Mouse (Mus musculus) midbrain, embryonic 11.5 days (tissue): ENCODE results near the gene Ccdc28a. TPM values are rescaled to one million over a fixed set of nuclear protein-coding genes. Genes with fewer than 3 reads are reported as not detected.
A peak's percentile ranks its signal among the peaks of the same experiment; 100 is the strongest.

ENCODE experiments used
- ATAC-seq: fragments of 200-750 bp; cut with Nextera tagmentation; 2 replicates; pipeline ENCODE4 v1.8.0; 2017; ENCODE audit warnings: moderate TSS enrichment, moderate library complexity; ENCODE audit not compliant: low FRiP score
- DNase-seq: peaks from one replicate; pipeline ENCODE4 v3.0.0; 2015; ENCODE audit warnings: low spot score; ENCODE audit errors: missing footprints
- H3K27ac ChIP-seq: fragments of 300-500 bp; sonication (generic); 2 replicates; pipeline ENCODE4 v1.5.1; 2014; ENCODE audit warnings: low read depth, low read length
- H3K27me3 ChIP-seq: fragments of 300-500 bp; sonication (generic); 2 replicates; pipeline ENCODE4 v1.6.1; 2014; ENCODE audit warnings: mild to moderate bottlenecking, low read length, moderate library complexity, mixed read lengths; ENCODE audit not compliant: control insufficient read depth, insufficient read depth
- H3K36me3 ChIP-seq: fragments of 300-500 bp; sonication (generic); 2 replicates; pipeline ENCODE4 v1.6.1; 2014; ENCODE audit warnings: mild to moderate bottlenecking, low read length, moderate library complexity, mixed read lengths; ENCODE audit not compliant: control insufficient read depth, insufficient read depth
- H3K4me1 ChIP-seq: fragments of 300-500 bp; sonication (generic); 2 replicates; pipeline ENCODE4 v1.6.1; 2014; ENCODE audit warnings: low read length; ENCODE audit not compliant: control insufficient read depth, insufficient read depth
- H3K4me2 ChIP-seq: fragments of 300-500 bp; sonication (generic); 2 replicates; pipeline ENCODE4 v1.6.1; 2014; ENCODE audit warnings: mild to moderate bottlenecking, moderate library complexity
- H3K4me3 ChIP-seq: fragments of 300-500 bp; sonication (generic); 2 replicates; pipeline ENCODE4 v1.5.1; 2014; ENCODE audit warnings: low read depth, low read length
- H3K9ac ChIP-seq: fragments of 300-500 bp; sonication (generic); 2 replicates; pipeline ENCODE4 v1.6.1; 2014; ENCODE audit warnings: low read length
- H3K9me3 ChIP-seq: fragments of 300-500 bp; sonication (generic); 2 replicates; pipeline ENCODE4 v1.6.1; 2016; ENCODE audit warnings: low read length; ENCODE audit not compliant: control insufficient read depth
- WGBS: fragments of 180-500 bp; shearing (Covaris S2); extraction: QIAGEN DNeasy Blood & Tissue Kit; methylation state at CpG from one replicate; pipeline ENCODE4 v1.1.7; 2014; 5-methylcytosine and 5-hydroxymethylcytosine counted together
- polyA plus RNA-seq: library from polyadenylated mRNA; unstranded; fragments of >200 nt; fragmentation: Nextera tagmentation; extraction: Ambion mirVana; gene quantifications from 2 replicates; pipeline ENCODE4 v1.2.1, GENCODE M21; 2014

Gene Ccdc28a
- 6.4 and 7.0 TPM in 2 replicates for polyA plus RNA-seq

GRCm38 (mm10) chr10:18234560-18235401, at the start of gene Ccdc28a:
Ccdc28a (minus strand) TSS chr10:18234998.
- no peaks in the 10 kb centered on the region for H3K9me3 ChIP-seq
- no peaks in the 10 kb centered on the region for H3K36me3 ChIP-seq
- peak; percentile 99 for ATAC-seq
- H3K4me2 ChIP-seq: peak within 1 kb of the TSS; percentile 56
- H3K9ac ChIP-seq: peak within 1 kb of the TSS; percentile 70
- 2% methylated on average over 41 of the region's 41 CpGs for WGBS
- peak within 1 kb of the TSS; percentile 77 for H3K4me3 ChIP-seq
- DNase-seq: peak; percentile 99
- H3K27me3 ChIP-seq: no peaks in the 10 kb centered on the region
- H3K4me1 ChIP-seq: peaks cover 6% of the 10 kb centered on the region; the same call in 1 of the 2 replicates
- H3K27ac ChIP-seq: peak within 1 kb of the TSS; percentile 41; the same call in 1 of the 2 replicates

- 84% methylated on average over 5 of the region's 5 CpGs for WGBS
Observed at GRCm38 (mm10) chr10:18283991-18284390, 49.2 kb upstream of the Ccdc28a start.

GRCm38 (mm10) chr10:18276090-18276734, 41.4 kb upstream of the Ccdc28a start:
- no peaks in the 10 kb centered on the region for H3K9me3 ChIP-seq
- 85% methylated on average over 4 of the region's 4 CpGs for WGBS
- H3K27ac ChIP-seq: no peak overlapping the region
- ATAC-seq (no peak), DNase-seq (no peak)
- no peak overlapping the region for H3K4me2 ChIP-seq
- no peaks in the 10 kb centered on the region for H3K4me1 ChIP-seq
- H3K27me3 ChIP-seq: no peaks in the 10 kb centered on the region
- H3K9ac ChIP-seq: no peak overlapping the region
- H3K4me3 ChIP-seq: no peak overlapping the region
- H3K36me3 ChIP-seq: no peaks in the 10 kb centered on the region

More at GRCm38 (mm10) chr10:18283991-18284390, 49.2 kb upstream of the Ccdc28a start:
- no peak for ATAC-seq
- no peak overlapping the region for H3K27ac ChIP-seq
- no peak overlapping the region for H3K4me3 ChIP-seq
- no peak overlapping the region for H3K4me2 ChIP-seq
- H3K9me3 ChIP-seq: no peaks in the 10 kb centered on the region
- H3K36me3 ChIP-seq: no peaks in the 10 kb centered on the region
- H3K9ac ChIP-seq: no peak overlapping the region
- no peak for DNase-seq
- H3K27me3 ChIP-seq: no peaks in the 10 kb centered on the region
- no peaks in the 10 kb centered on the region for H3K4me1 ChIP-seq

GRCm38 (mm10) chr10:18251345-18251744, 16.5 kb upstream of the Ccdc28a start:
- H3K4me2 ChIP-seq: no peak overlapping the region
- DNase-seq: no peak
- no peak for ATAC-seq
- no peak overlapping the region for H3K9ac ChIP-seq
- H3K4me1 ChIP-seq: no peaks in the 10 kb centered on the region
- WGBS: 70% methylated on average over 4 of the region's 4 CpGs
- no peaks in the 10 kb centered on the region for H3K27me3 ChIP-seq
- H3K27ac ChIP-seq: no peak overlapping the region
- H3K9me3 ChIP-seq: no peaks in the 10 kb centered on the region
- H3K4me3 ChIP-seq: no peak overlapping the region
- H3K36me3 ChIP-seq: no peaks in the 10 kb centered on the region

GRCm38 (mm10) chr10:18243614-18244013, 8.8 kb upstream of the Ccdc28a start:
- ATAC-seq (no peak), DNase-seq (no peak)

GRCm38 (mm10) chr10:18237191-18237590, 2.4 kb upstream of the Ccdc28a start:
- ATAC-seq: no peak
- H3K27ac ChIP-seq: no peak overlapping the region
- no peak overlapping the region for H3K9ac ChIP-seq
- WGBS: 90% methylated on average over 7 of the region's 7 CpGs
- H3K4me1 ChIP-seq: peaks cover 6% of the 10 kb centered on the region; the same call in 1 of the 2 replicates
- no peak overlapping the region for H3K4me2 ChIP-seq
- H3K36me3 ChIP-seq: no peaks in the 10 kb centered on the region
- DNase-seq: no peak
- no peaks in the 10 kb centered on the region for H3K9me3 ChIP-seq
- no peaks in the 10 kb centered on the region for H3K27me3 ChIP-seq
- H3K4me3 ChIP-seq: no peak overlapping the region

More at GRCm38 (mm10) chr10:18243614-18244013, 8.8 kb upstream of the Ccdc28a start:
- H3K9me3 ChIP-seq: no peaks in the 10 kb centered on the region
- 64% methylated on average over 2 of the region's 2 CpGs for WGBS
- no peak overlapping the region for H3K4me3 ChIP-seq
- H3K36me3 ChIP-seq: no peaks in the 10 kb centered on the region
- H3K4me1 ChIP-seq: no peaks in the 10 kb centered on the region
- H3K9ac ChIP-seq: no peak overlapping the region
- H3K4me2 ChIP-seq: no peak overlapping the region
- H3K27ac ChIP-seq: no peak overlapping the region
- no peaks in the 10 kb centered on the region for H3K27me3 ChIP-seq

GRCm38 (mm10) chr10:18236328-18236927, 1.6 kb upstream of the Ccdc28a start:
- Histone ChIP-seq H3K9ac (no peak overlapping the region), H3K4me3 (no peak overlapping the region), H3K27me3 (no peaks in the 10 kb centered on the region), H3K36me3 (no peaks in the 10 kb centered on the region), H3K4me2 (no peak overlapping the region), H3K4me1 (peaks cover 6% of the 10 kb centered on the region; the same call in 1 of the 2 replicates), H3K9me3 (no peaks in the 10 kb centered on the region), H3K27ac (no peak overlapping the region)
- ATAC-seq: no peak
- 76% methylated on average over 5 of the region's 5 CpGs for WGBS
- DNase-seq: no peak

GRCm38 (mm10) chr10:18235402-18235747, 577 bp upstream of the Ccdc28a start:
- 15% methylated on average over 14 of the region's 14 CpGs for WGBS
- no peak for DNase-seq
- Histone ChIP-seq H3K27me3 (no peaks in the 10 kb centered on the region), H3K36me3 (no peaks in the 10 kb centered on the region), H3K9me3 (no peaks in the 10 kb centered on the region), H3K27ac (no peak overlapping the region), H3K4me2 (peak overlapping the region; percentile 56), H3K9ac (peak overlapping the region; percentile 70), H3K4me3 (peak overlapping the region; percentile 77), H3K4me1 (peaks cover 6% of the 10 kb centered on the region; the same call in 1 of the 2 replicates)
- ATAC-seq: no peak
